Mouse (Mus musculus) intestine, postnatal 0 days (tissue): ENCODE measurements around the gene Cachd1. TPM values are rescaled to one million over a fixed set of nuclear protein-coding genes. Genes with fewer than 3 reads are reported as not detected.

Experiments used
- ATAC-seq: fragments of 200-750 bp; cut with Nextera tagmentation; 2 replicates; pipeline ENCODE4 v1.8.0; 2017; ENCODE audit warnings: mild to moderate bottlenecking, moderate TSS enrichment, moderate library complexity
- H3K27ac ChIP-seq: fragments of 300-500 bp; sonication (generic); 2 replicates; pipeline ENCODE4 v1.5.1; 2014; ENCODE audit warnings: mild to moderate bottlenecking, low read depth, low read length, moderate library complexity
- H3K27me3 ChIP-seq: fragments of 300-500 bp; sonication (generic); replicated peaks from 2 replicates; pipeline ENCODE4 v1.6.1; 2014; ENCODE audit warnings: low read length, mixed read lengths; ENCODE audit not compliant: control insufficient read depth, insufficient read depth
- H3K36me3 ChIP-seq: fragments of 300-500 bp; sonication (generic); 2 replicates; pipeline ENCODE4 v1.6.1; 2014; ENCODE audit warnings: mild to moderate bottlenecking, moderate library complexity; ENCODE audit not compliant: control insufficient read depth, insufficient read depth
- H3K4me1 ChIP-seq: fragments of 300-500 bp; sonication (generic); replicated peaks from 2 replicates; pipeline ENCODE4 v1.6.1; 2014; ENCODE audit warnings: antibody characterized with exemption, low read length, mixed read lengths; ENCODE audit not compliant: control insufficient read depth, insufficient read depth
- H3K4me2 ChIP-seq: fragments of 300-500 bp; sonication (generic); replicated peaks from 2 replicates; pipeline ENCODE4 v1.6.1; 2014; ENCODE audit warnings: low read depth, mild to moderate bottlenecking, moderate library complexity
- H3K4me3 ChIP-seq: fragments of 300-500 bp; sonication (generic); 2 replicates; pipeline ENCODE4 v1.5.1; 2014; ENCODE audit warnings: low read depth, low read length
- H3K9ac ChIP-seq: fragments of 300-500 bp; sonication (generic); 2 replicates; pipeline ENCODE4 v1.6.1; 2014; ENCODE audit warnings: mild to moderate bottlenecking, low read depth, low read length
- H3K9me3 ChIP-seq: fragments of 300-500 bp; sonication (generic); 2 replicates; pipeline ENCODE4 v1.6.1; 2016; ENCODE audit warnings: mixed run types; ENCODE audit not compliant: control insufficient read depth
- CTCF ChIP-seq: sonication (generic); IDR thresholded peaks from 2 replicates; pipeline ENCODE4 v1.5.1; 2016; ENCODE audit warnings: low read depth, mild to moderate bottlenecking, control low read depth, antibody characterized with exemption, moderate library complexity
- WGBS: fragments of 180-500 bp; shearing (Covaris S2); extraction: QIAGEN DNeasy Blood & Tissue Kit; methylation state at CpG from one replicate; pipeline ENCODE4 v1.1.7; 2014; 5-methylcytosine and 5-hydroxymethylcytosine counted together
- polyA plus RNA-seq: library from polyadenylated mRNA; unstranded; fragments of >200 nt; fragmentation: Nextera tagmentation; extraction: Ambion mirVana; gene quantifications from 2 replicates; pipeline ENCODE4 v1.2.1, GENCODE M21; 2015

Gene Cachd1
- polyA plus RNA-seq, 1 experiment from 2014 or later, result 8.2 TPM

GRCm38 (mm10) chr4:101046576-101046975, 270.1 kb downstream of the Cachd1 start:
- Histone ChIP-seq H3K4me1 (no peaks in the 10 kb centered on the region; the same call in 1 of the 2 replicates), H3K4me2 (no peak overlapping the region), H3K9ac (no peak overlapping the region), H3K27ac (no peak overlapping the region), H3K4me3 (no peak overlapping the region), H3K27me3 (no peaks in the 10 kb centered on the region), H3K36me3 (no peaks in the 10 kb centered on the region), H3K9me3 (no peaks in the 10 kb centered on the region)
- ATAC-seq, result no peak
- 48% methylated on average over 4 of the region's 4 CpGs for WGBS
- no peak for TF ChIP-seq CTCF

- Histone ChIP-seq H3K4me3 (no peak overlapping the region), H3K4me2 (no peak overlapping the region), H3K4me1 (no peaks in the 10 kb centered on the region), H3K36me3 (no peaks in the 10 kb centered on the region), H3K27ac (no peak overlapping the region), H3K9ac (no peak overlapping the region), H3K9me3 (no peaks in the 10 kb centered on the region), H3K27me3 (no peaks in the 10 kb centered on the region; the same call in 1 of the 2 replicates)
- WGBS, result 70% methylated on average over 2 of the region's 2 CpGs
- TF ChIP-seq CTCF, result no peak
- ATAC-seq, result no peak
These were observed 285.7 kb downstream of the Cachd1 start for GRCm38 (mm10) chr4:101062146-101062545.

- Histone ChIP-seq H3K4me3 (no peak overlapping the region), H3K9me3 (no peaks in the 10 kb centered on the region), H3K9ac (no peak overlapping the region), H3K27me3 (no peaks in the 10 kb centered on the region; the same call in 1 of the 2 replicates), H3K4me2 (no peak overlapping the region), H3K36me3 (no peaks in the 10 kb centered on the region), H3K4me1 (no peaks in the 10 kb centered on the region), H3K27ac (no peak overlapping the region)
- no peak for ATAC-seq
- TF ChIP-seq CTCF, result no peak
- WGBS, result 44% methylated on average over 5 of the region's 5 CpGs
These were observed 289.9 kb downstream of the Cachd1 start for GRCm38 (mm10) chr4:101066401-101066800.

- no peaks in the 10 kb centered on the region for H3K9me3 ChIP-seq
- H3K4me3 ChIP-seq, result peak within 1 kb of the TSS; percentile 74
- H3K9ac ChIP-seq, result peak within 1 kb of the TSS; percentile 67
- H3K4me2 ChIP-seq, result peak within 1 kb of the TSS; percentile 99
- peak; percentile 65 for ATAC-seq
- peak; percentile 60 for TF ChIP-seq CTCF
- H3K27me3 ChIP-seq, result no peaks in the 10 kb centered on the region
- no peaks in the 10 kb centered on the region for H3K36me3 ChIP-seq
- H3K4me1 ChIP-seq, result no peaks in the 10 kb centered on the region
- peak within 1 kb of the TSS; percentile 41 for H3K27ac ChIP-seq
- WGBS, result 1% methylated on average over 52 of the region's 54 CpGs
These were observed 292.3 kb downstream of the Cachd1 start, which contains the start of gene Raver2 for GRCm38 (mm10) chr4:101068786-101069153. Raver2 (plus strand) TSS chr4:101068983.

GRCm38 (mm10) chr4:101069154-101069971, 292.9 kb downstream of the Cachd1 start:
- no peak for TF ChIP-seq CTCF
- WGBS, result 2% methylated on average over 55 of the region's 55 CpGs

GRCm38 (mm10) chr4:101071570-101071969, 295.1 kb downstream of the Cachd1 start:
- 77% methylated on average over 4 of the region's 4 CpGs for WGBS
- no peak overlapping the region for H3K9ac ChIP-seq
- H3K27me3 ChIP-seq, result no peaks in the 10 kb centered on the region
- ATAC-seq, result no peak
- H3K27ac ChIP-seq, result no peak overlapping the region
- H3K4me2 ChIP-seq, result no peak overlapping the region
- H3K36me3 ChIP-seq, result no peaks in the 10 kb centered on the region
- no peaks in the 10 kb centered on the region for H3K9me3 ChIP-seq
- no peaks in the 10 kb centered on the region for H3K4me1 ChIP-seq
- no peak for TF ChIP-seq CTCF
- H3K4me3 ChIP-seq, result no peak overlapping the region

More at GRCm38 (mm10) chr4:101069154-101069971, 292.9 kb downstream of the Cachd1 start:
- peak overlapping the region; percentile 74 for H3K4me3 ChIP-seq
- no peaks in the 10 kb centered on the region for H3K27me3 ChIP-seq
- peak overlapping the region; percentile 41 for H3K27ac ChIP-seq
- H3K9ac ChIP-seq, result peak overlapping the region; percentile 67
- no peaks in the 10 kb centered on the region for H3K36me3 ChIP-seq
- no peaks in the 10 kb centered on the region for H3K9me3 ChIP-seq
- ATAC-seq, result peak; percentile 51
- no peaks in the 10 kb centered on the region for H3K4me1 ChIP-seq
- H3K4me2 ChIP-seq, result peak overlapping the region; percentile 99
